Comparison of ENCODE assay signal across 11 mouse cellular contexts in the genomic region with DNA sequence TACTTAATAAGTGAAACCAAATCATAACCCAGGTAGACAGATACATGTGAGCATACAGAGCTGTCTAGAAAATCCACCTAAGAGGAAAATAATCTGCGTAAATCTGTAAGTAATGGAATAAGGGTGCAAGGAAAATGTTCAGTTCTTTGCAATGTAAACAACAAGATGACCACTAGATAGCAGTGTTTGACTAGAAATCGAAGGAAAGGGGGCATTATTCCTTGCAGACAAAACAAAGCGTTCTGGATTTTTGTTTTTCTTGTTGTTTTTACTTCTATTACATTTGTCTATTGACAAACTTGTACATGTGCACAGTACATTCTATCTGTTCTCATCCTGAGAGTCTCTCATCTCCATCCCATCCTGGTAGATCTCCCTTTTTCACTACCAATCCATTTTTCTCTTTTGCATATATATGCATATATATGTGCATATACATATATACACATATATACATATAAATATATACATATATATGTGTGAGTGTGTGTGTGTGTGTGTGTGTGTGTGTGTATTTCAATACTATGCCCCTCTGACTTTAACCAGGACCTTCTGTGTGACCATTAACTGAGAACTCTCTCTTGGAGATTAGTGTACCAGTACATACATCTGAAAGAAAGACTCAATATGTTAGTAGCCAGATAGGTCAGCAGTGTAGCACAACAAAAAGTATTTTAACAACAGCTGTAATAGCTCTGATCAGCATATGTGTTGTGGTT.
DNase-seq lines count a peak whose midpoint lies in the region; ATAC-seq and TF ChIP-seq lines count a peak whose summit lies in the region.
"Had no signal": no experiment of that assay in that cellular context is flagged by ENCODE, and none has a peak within 500 bp of the region (broad histone marks: within the 10 kb centered on the region; RNA-seq: fewer than 3 reads in every experiment).

No protein-coding gene starts in this region.

- H3K27ac ChIP-seq in embryonic facial prominence, embryonic 14.5 days (replicated peaks; ENCODE audit: low read depth, low read length): no peak overlapping the region
- no peak overlapping the region for H3K27ac ChIP-seq in midbrain, postnatal 0 days (ENCODE audit: low read depth, low read length)
- no peak overlapping the region for H3K27ac ChIP-seq in heart, embryonic 10.5 days

- H3K4me2 ChIP-seq in embryonic facial prominence, embryonic 14.5 days (ENCODE audit: low read depth, low read length): no peak overlapping the region
- H3K4me2 ChIP-seq in midbrain, postnatal 0 days (ENCODE audit: low read depth, low read length, poor library complexity, severe bottlenecking): no peak overlapping the region

- WGBS in embryonic facial prominence, embryonic 14.5 days: 44% methylated on average over 3 of the region's 3 CpGs
- 37% methylated on average over 3 of the region's 3 CpGs for WGBS in midbrain, postnatal 0 days
- WGBS in heart, embryonic 10.5 days: 61% methylated on average over 3 of the region's 3 CpGs

- H3K36me3 ChIP-seq in embryonic facial prominence, embryonic 14.5 days (ENCODE audit: control insufficient read depth, insufficient read depth, low read length): no peaks in the 10 kb centered on the region
- H3K36me3 ChIP-seq in midbrain, postnatal 0 days (ENCODE audit: insufficient read depth, low read length): no peaks in the 10 kb centered on the region
- no peaks in the 10 kb centered on the region for H3K36me3 ChIP-seq in heart, embryonic 10.5 days

- H3K9me3 ChIP-seq in embryonic facial prominence, embryonic 14.5 days (ENCODE audit: control insufficient read depth, low read length): no peaks in the 10 kb centered on the region
- no peaks in the 10 kb centered on the region for H3K9me3 ChIP-seq in midbrain, postnatal 0 days (ENCODE audit: low read length)
- H3K9me3 ChIP-seq in heart, embryonic 10.5 days: no peaks in the 10 kb centered on the region

- H3K4me3 ChIP-seq in embryonic facial prominence, embryonic 14.5 days (ENCODE audit: low read depth, low read length): no peak overlapping the region
- H3K4me3 ChIP-seq in midbrain, postnatal 0 days (ENCODE audit: low read depth, low read length): no peak overlapping the region
- no peak overlapping the region for H3K4me3 ChIP-seq in heart, embryonic 10.5 days
- H3K4me3 ChIP-seq: megakaryocyte, embryonic 14.5 days had no signal

- H3K9ac ChIP-seq in embryonic facial prominence, embryonic 14.5 days (ENCODE audit: low read depth, low read length): no peak overlapping the region
- H3K9ac ChIP-seq in midbrain, postnatal 0 days (replicated peaks; ENCODE audit: low read length, poor library complexity, severe bottlenecking): no peak overlapping the region

- H3K27me3 ChIP-seq in embryonic facial prominence, embryonic 14.5 days (replicated peaks; ENCODE audit: control insufficient read depth, insufficient read depth, low read length): no peaks in the 10 kb centered on the region
- H3K27me3 ChIP-seq in midbrain, postnatal 0 days (ENCODE audit: insufficient read depth, low read length): no peaks in the 10 kb centered on the region
- H3K27me3 ChIP-seq in heart, embryonic 10.5 days (ENCODE audit: insufficient read depth, poor library complexity, severe bottlenecking): no peaks in the 10 kb centered on the region
- H3K27me3 ChIP-seq: megakaryocyte, embryonic 14.5 days had no signal

- peak; percentile 86 for TF ChIP-seq CTCF in midbrain, postnatal 0 days (IDR thresholded peaks at IDR 0.05)

- peak; percentile 8 for DNase-seq in kidney, adult 9 months
- no peak for DNase-seq in kidney, postnatal 36 days
- DNase-seq in MN1 (ENCODE audit: low spot score): peak; percentile 33
- peak; percentile 27 for DNase-seq in embryonic facial prominence, embryonic 14.5 days (ENCODE audit: low spot score)
- DNase-seq in midbrain, postnatal 0 days (ENCODE audit: low spot score): peak; percentile 70
- no peak for DNase-seq in heart, embryonic 10.5 days (ENCODE audit: low spot score)
- DNase-seq in left cerebral cortex, adult 11 months (ENCODE audit: low spot score): no peak
- DNase-seq in adrenal gland, postnatal 4 days (ENCODE audit: low spot score in 2 of 2): no peak
- DNase-seq: cerebellum, postnatal 36 days; heart, adult 11 months had no signal

- no peaks in the 10 kb centered on the region for H3K4me1 ChIP-seq in embryonic facial prominence, embryonic 14.5 days (ENCODE audit: control insufficient read depth, insufficient read depth, low read length)
- no peaks in the 10 kb centered on the region for H3K4me1 ChIP-seq in midbrain, postnatal 0 days (ENCODE audit: insufficient read depth, low read length)
- H3K4me1 ChIP-seq in heart, embryonic 10.5 days: no peaks in the 10 kb centered on the region
- H3K4me1 ChIP-seq: megakaryocyte, embryonic 14.5 days had no signal

- ATAC-seq in embryonic facial prominence, embryonic 14.5 days (ENCODE audit: low read depth): no peak
- ATAC-seq in midbrain, postnatal 0 days (ENCODE audit: low FRiP score): no peak

Comparison
In these comparisons a context has a peak if more than half of its experiments do, and no peak if none do; other contexts are left out.
1. DNase-seq: peak in kidney, adult 9 months (single experiment), MN1 (single experiment), embryonic facial prominence, embryonic 14.5 days (single experiment) and midbrain, postnatal 0 days (single experiment); none in kidney, postnatal 36 days (0 of 2), heart, embryonic 10.5 days (single experiment), left cerebral cortex, adult 11 months (single experiment) and adrenal gland, postnatal 4 days (0 of 2).